Mouse (Mus musculus) bone marrow, adult 2 months (tissue): ENCODE data around the gene Gm45753.

ENCODE experiments used
- CTCF ChIP-seq: fragments of 200-500 bp; IDR thresholded peaks from 2 replicates; pipeline ENCODE4 v1.5.1; 2011; ENCODE audit warnings: low read length, control low read depth; ENCODE audit not compliant: control insufficient read depth, insufficient read depth
- POLR2A ChIP-seq: fragments of 200-500 bp; IDR thresholded peaks from 2 replicates; pipeline ENCODE4 v1.6.1; 2011; ENCODE audit warnings: low read depth, mild to moderate bottlenecking, control low read depth, low read length, borderline replicate concordance; ENCODE audit not compliant: control insufficient read depth

GRCm38 (mm10) chr8:45255040-45255439 lies 53.2 kb downstream of the Gm45753 start:
- no peak for TF ChIP-seq CTCF
- no peak for TF ChIP-seq POLR2A
